Mouse (Mus musculus): ENCODE results near the gene Chn2. TPM values are rescaled to one million over a fixed set of nuclear protein-coding genes. Genes with fewer than 3 reads are reported as not detected.
"Not testable (repeated sequence)": the region's sequence is repeated elsewhere in the genome, so short reads cannot be mapped to it uniquely, and the experiment has no call there.

Chn2 gene
- polyA plus RNA-seq, 1 experiment from 2014 or later = 7.6 TPM

DNA sequence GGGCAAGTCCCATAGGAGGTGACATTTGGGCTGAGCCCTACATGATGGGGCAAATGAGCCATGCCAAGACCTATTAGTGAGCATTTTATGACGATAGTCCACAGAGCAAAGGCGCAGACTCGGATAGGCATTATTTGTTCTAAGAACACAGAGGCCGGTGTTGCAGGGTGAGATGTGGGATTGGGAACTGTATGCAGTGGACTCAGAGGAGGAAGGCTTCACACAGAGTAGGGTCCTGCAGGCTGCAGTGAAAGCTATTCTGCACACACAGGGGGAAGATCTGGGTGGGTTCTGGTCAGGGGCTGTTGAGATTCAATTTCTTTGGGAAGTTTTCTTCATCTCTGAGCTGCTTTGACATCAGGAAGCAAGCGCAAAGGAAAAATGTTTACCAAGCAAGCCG lies 132.0 kb downstream of the Chn2 start:
- Histone ChIP-seq H3K4me3 (no peak overlapping the region), H3K9ac (no peak overlapping the region), H3K27me3 (replicated peaks) (no peaks in the 10 kb centered on the region), H3K36me3 (no peaks in the 10 kb centered on the region), H3K4me1 (replicated peaks) (no peaks in the 10 kb centered on the region), H3K4me2 (no peak overlapping the region), H3K27ac (ENCODE audit: poor library complexity, severe bottlenecking) (no peak overlapping the region), H3K9me3 (replicated peaks) (no peaks in the 10 kb centered on the region)
- WGBS = 85% methylated on average over 6 of the region's 6 CpGs
- ATAC-seq (ENCODE audit: insufficient number of reproducible peaks, low FRiP score) = no peak

- no peaks in the 10 kb centered on the region for H3K27me3 ChIP-seq (replicated peaks)
- no peaks in the 10 kb centered on the region for H3K4me1 ChIP-seq (replicated peaks)
- H3K9me3 ChIP-seq (replicated peaks) = no peaks in the 10 kb centered on the region
- H3K4me3 ChIP-seq = no peak overlapping the region
- ATAC-seq (ENCODE audit: insufficient number of reproducible peaks, low FRiP score) = no peak
- 79% methylated on average over 8 of the region's 8 CpGs for WGBS
- H3K4me2 ChIP-seq = no peak overlapping the region
- H3K36me3 ChIP-seq = no peaks in the 10 kb centered on the region
- no peak overlapping the region for H3K27ac ChIP-seq (ENCODE audit: poor library complexity, severe bottlenecking)
- no peak overlapping the region for H3K9ac ChIP-seq
These were observed 136.3 kb downstream of the Chn2 start for GRCm38 (mm10) chr6:54175473-54176215.

GRCm38 (mm10) chr6:54177081-54177480 lies 137.7 kb downstream of the Chn2 start:
- ATAC-seq (ENCODE audit: insufficient number of reproducible peaks, low FRiP score); H3K4me1 ChIP-seq (replicated peaks): not testable (repeated sequence)

GRCm38 (mm10) chr6:54179056-54179873 lies 139.9 kb downstream of the Chn2 start:
- Histone ChIP-seq H3K36me3 (no peaks in the 10 kb centered on the region), H3K27me3 (replicated peaks) (no peaks in the 10 kb centered on the region), H3K4me3 (no peak overlapping the region), H3K9ac (no peak overlapping the region), H3K4me1 (replicated peaks) (peaks cover 14% of the 10 kb centered on the region; the same call in 1 of the 2 replicates), H3K4me2 (no peak overlapping the region), H3K9me3 (replicated peaks) (peaks cover 2% of the 10 kb centered on the region; the same call in 1 of the 2 replicates), H3K27ac (ENCODE audit: poor library complexity, severe bottlenecking) (no peak overlapping the region)
- 69% methylated on average over 1 of the region's 1 CpGs for WGBS
- no peak for ATAC-seq (ENCODE audit: insufficient number of reproducible peaks, low FRiP score)

More at GRCm38 (mm10) chr6:54177081-54177480, 137.7 kb downstream of the Chn2 start:
- H3K4me3 ChIP-seq; H3K9me3 ChIP-seq (replicated peaks); H3K4me2 ChIP-seq; H3K27me3 ChIP-seq (replicated peaks); H3K27ac ChIP-seq (ENCODE audit: poor library complexity, severe bottlenecking); H3K9ac ChIP-seq; H3K36me3 ChIP-seq: not testable (repeated sequence)
- WGBS = 85% methylated on average over 6 of the region's 6 CpGs

DNA sequence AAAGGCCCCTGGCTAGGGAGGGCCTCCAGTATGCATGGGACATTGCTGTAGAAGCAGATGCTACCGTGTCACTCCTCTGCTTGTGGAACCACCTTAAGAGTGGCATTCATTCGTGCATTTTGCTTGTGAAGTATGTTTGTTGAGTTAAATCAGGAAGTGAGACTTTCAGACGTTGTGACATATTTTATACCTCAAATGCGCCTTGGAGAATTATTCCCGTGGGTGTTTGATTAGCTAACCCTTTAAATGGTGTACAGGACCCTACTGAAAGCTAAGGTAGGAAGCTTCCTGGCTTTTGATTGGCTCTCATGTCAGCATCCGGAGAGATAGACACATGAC lies 140.5 kb downstream of the Chn2 start:
- WGBS = 78% methylated on average over 6 of the region's 6 CpGs
- H3K9me3 ChIP-seq (replicated peaks) = peaks cover 2% of the 10 kb centered on the region; the same call in 1 of the 2 replicates
- H3K9ac ChIP-seq = no peak overlapping the region
- H3K36me3 ChIP-seq = no peaks in the 10 kb centered on the region
- no peak overlapping the region for H3K27ac ChIP-seq (ENCODE audit: poor library complexity, severe bottlenecking)
- no peaks in the 10 kb centered on the region for H3K27me3 ChIP-seq (replicated peaks)
- H3K4me3 ChIP-seq = no peak overlapping the region
- H3K4me2 ChIP-seq = no peak overlapping the region
- ATAC-seq (ENCODE audit: insufficient number of reproducible peaks, low FRiP score) = no peak
- peaks cover 14% of the 10 kb centered on the region; the same call in 1 of the 2 replicates for H3K4me1 ChIP-seq (replicated peaks)

GRCm38 (mm10) chr6:54183825-54184578 lies 144.6 kb downstream of the Chn2 start:
- Histone ChIP-seq H3K36me3 (no peaks in the 10 kb centered on the region), H3K9ac (no peak overlapping the region), H3K4me2 (no peak overlapping the region), H3K27ac (ENCODE audit: poor library complexity, severe bottlenecking) (no peak overlapping the region), H3K9me3 (replicated peaks) (peaks cover 2% of the 10 kb centered on the region; the same call in 1 of the 2 replicates), H3K4me1 (replicated peaks) (peaks cover 14% of the 10 kb centered on the region; the same call in 1 of the 2 replicates), H3K4me3 (no peak overlapping the region), H3K27me3 (replicated peaks) (no peaks in the 10 kb centered on the region)
- ATAC-seq (ENCODE audit: insufficient number of reproducible peaks, low FRiP score) = no peak
- 45% methylated on average over 14 of the region's 14 CpGs for WGBS

DNA sequence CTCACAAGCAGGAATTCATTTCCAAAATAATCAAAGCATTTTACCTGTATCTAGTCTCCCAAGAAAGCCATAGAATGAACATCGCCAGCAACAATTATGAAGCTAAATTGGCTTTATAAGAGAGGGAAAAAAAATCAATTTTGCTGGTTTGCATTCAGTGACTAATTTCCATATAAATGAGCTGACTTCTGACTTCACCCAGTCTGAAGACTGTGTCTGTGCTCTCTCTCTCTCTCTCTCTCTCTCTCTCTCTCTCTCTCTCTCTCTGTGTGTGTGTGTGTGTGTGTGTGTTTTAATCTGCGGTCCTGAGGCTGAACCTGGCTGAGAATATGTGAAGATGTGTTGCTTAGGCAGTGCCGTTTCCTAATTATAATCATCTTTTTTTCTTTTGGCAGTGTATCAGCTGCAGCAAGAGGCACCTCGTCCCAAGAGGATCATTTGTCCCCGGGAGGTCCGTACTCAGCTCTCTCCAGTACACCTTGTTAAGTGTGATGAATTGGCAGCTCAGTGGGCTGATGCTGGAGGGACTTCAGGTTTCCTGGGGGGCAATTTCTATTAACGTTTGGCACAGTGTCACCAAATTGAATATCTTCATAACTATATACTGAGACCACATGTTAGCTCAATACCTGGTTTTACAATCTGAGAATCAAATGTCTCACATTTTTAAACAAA lies 154.4 kb downstream of the Chn2 start:
- 0 out of 2 replicates have a peak, but pooled peaks cover under 1% of the 10 kb centered on the region for H3K4me1 ChIP-seq (replicated peaks)
- H3K9me3 ChIP-seq (replicated peaks) = no peaks in the 10 kb centered on the region
- H3K9ac ChIP-seq = no peak overlapping the region
- no peak overlapping the region for H3K4me2 ChIP-seq
- no peaks in the 10 kb centered on the region for H3K36me3 ChIP-seq
- no peaks in the 10 kb centered on the region for H3K27me3 ChIP-seq (replicated peaks)
- WGBS = 69% methylated on average over 7 of the region's 7 CpGs
- H3K27ac ChIP-seq (ENCODE audit: poor library complexity, severe bottlenecking) = no peak overlapping the region
- H3K4me3 ChIP-seq = no peak overlapping the region
- ATAC-seq (ENCODE audit: insufficient number of reproducible peaks, low FRiP score) = no peak

DNA sequence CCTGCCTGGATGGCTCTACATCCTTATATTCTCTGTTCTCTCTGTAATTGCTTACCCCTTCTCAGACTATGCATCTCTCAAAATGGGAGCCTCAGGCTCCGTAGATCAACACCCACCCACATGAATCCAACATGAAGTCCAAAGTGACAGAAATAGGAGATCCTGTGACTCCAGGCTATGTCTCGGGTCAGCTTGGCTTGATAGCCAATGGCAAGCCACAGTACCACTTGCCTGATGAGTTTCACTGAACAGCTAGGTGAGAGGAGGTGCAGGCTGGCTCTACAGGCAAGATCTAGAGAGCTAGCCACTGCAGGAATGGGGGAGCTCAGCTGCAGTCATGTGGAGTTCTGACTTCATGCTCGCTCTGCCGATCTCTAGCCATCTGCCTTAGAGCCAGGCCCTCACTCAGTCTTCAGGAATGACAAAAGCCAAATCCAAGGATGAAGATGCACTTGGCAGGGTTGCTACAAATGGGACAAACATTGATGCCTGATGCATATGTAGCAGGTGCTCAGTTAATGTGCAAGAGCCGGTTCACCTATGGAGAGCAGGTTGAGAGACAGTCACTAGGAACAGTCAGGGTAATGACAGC lies 158.6 kb downstream of the Chn2 start:
- Histone ChIP-seq H3K36me3 (no peaks in the 10 kb centered on the region), H3K4me2 (no peak overlapping the region), H3K27ac (ENCODE audit: poor library complexity, severe bottlenecking) (no peak overlapping the region), H3K4me1 (replicated peaks) (peaks cover 9% of the 10 kb centered on the region; the same call in 1 of the 2 replicates), H3K9ac (no peak overlapping the region), H3K4me3 (no peak overlapping the region), H3K9me3 (replicated peaks) (no peaks in the 10 kb centered on the region), H3K27me3 (replicated peaks) (no peaks in the 10 kb centered on the region)
- WGBS = 80% methylated on average over 5 of the region's 5 CpGs
- ATAC-seq (ENCODE audit: insufficient number of reproducible peaks, low FRiP score) = no peak

GRCm38 (mm10) chr6:54199516-54199915 lies 160.2 kb downstream of the Chn2 start:
- H3K27ac ChIP-seq (ENCODE audit: poor library complexity, severe bottlenecking) = no peak overlapping the region
- ATAC-seq (ENCODE audit: insufficient number of reproducible peaks, low FRiP score) = no peak
- H3K36me3 ChIP-seq = no peaks in the 10 kb centered on the region
- H3K4me1 ChIP-seq (replicated peaks) = peaks cover 22% of the 10 kb centered on the region
- no peaks in the 10 kb centered on the region for H3K27me3 ChIP-seq (replicated peaks)
- no peak overlapping the region for H3K4me3 ChIP-seq
- H3K4me2 ChIP-seq = no peak overlapping the region
- no peak overlapping the region for H3K9ac ChIP-seq
- 33% methylated on average over 4 of the region's 4 CpGs for WGBS
- H3K9me3 ChIP-seq (replicated peaks) = no peaks in the 10 kb centered on the region

DNA sequence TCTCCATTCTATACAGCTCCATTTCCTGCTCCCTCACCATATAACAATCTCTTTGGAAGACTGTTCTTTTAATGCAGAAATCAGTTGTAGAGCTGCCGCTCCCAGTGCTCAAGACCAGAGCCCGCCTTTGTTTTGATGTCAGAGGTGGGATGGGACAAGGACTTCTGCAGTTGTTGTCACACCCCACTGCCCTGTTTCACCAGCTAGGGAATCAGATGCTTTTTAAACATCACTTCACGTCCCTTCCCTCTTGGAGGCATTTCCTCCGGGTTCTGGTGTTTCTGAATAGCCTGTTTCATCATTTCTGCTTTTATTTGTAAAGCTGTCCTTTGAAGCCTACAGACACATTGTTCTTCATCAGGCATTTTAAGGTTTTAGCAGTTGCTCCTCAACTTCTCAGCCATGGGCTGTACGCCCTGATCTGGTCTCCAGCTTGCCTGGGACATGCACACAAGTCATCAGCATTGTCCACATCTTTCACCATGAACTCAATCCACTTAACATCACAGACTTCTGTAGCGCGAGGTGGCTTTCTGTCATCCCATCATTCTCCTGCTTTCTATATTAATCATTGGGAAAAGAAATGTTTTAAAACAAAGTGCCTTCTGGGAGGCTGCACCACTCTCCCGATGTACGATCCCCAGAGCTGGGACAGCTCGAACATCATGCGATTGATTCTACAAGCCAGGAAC lies 160.8 kb downstream of the Chn2 start:
- Histone ChIP-seq H3K9me3 (replicated peaks) (no peaks in the 10 kb centered on the region), H3K36me3 (no peaks in the 10 kb centered on the region), H3K9ac (no peak overlapping the region), H3K4me1 (replicated peaks) (peaks cover 28% of the 10 kb centered on the region), H3K27me3 (replicated peaks) (no peaks in the 10 kb centered on the region), H3K27ac (ENCODE audit: poor library complexity, severe bottlenecking) (no peak overlapping the region), H3K4me3 (no peak overlapping the region), H3K4me2 (no peak overlapping the region)
- no peak for ATAC-seq (ENCODE audit: insufficient number of reproducible peaks, low FRiP score)
- WGBS = 83% methylated on average over 11 of the region's 11 CpGs
